15 mouse cellular contexts compared by ENCODE assay signal in the genomic region with DNA sequence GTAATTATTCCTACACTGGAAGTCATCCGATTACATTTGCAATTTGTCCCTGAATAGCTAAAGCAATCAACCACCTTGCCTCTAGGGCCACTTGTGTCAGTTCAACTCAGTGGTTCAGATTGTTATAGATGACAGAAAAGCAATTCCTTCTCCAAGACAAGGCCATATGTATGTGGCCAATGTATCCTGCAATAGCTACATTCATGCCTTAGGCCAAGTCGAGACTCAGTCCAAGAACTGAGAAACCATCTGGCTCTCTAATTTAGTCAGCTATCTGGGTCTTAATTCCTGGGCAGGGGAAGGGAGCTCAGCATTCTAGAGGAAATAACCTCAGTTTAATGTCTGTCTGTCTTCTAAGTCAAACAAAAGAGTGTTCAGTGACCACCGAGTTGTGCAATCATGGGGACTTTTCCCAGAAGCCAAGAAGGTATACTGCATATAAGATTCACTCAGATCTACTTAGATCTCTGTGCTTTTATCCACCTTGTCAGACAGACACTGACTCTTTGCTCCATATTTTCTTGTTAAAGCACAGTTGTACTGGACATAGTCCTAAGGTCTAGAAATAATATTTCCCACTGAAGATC.
DNase-seq lines count a peak whose midpoint lies in the region; ATAC-seq and TF ChIP-seq lines count a peak whose summit lies in the region.
"Had no signal": no experiment of that assay in that cellular context is flagged by ENCODE, and none has a peak within 500 bp of the region (broad histone marks: within the 10 kb centered on the region; RNA-seq: fewer than 3 reads in every experiment).

No protein-coding gene starts in this region.

- no peak for ATAC-seq in embryonic facial prominence, embryonic 11.5 days (replicated peaks; ENCODE audit: insufficient number of reproducible peaks, low FRiP score, low TSS enrichment, low read depth)
- ATAC-seq in hindbrain, postnatal 0 days = peak; percentile 66
- ATAC-seq in megakaryocyte, adult 5-6 weeks (ENCODE audit: poor library complexity, severe bottlenecking) = no peak
- ATAC-seq: forebrain, embryonic 15.5 days had no signal

- peak; percentile 13 for DNase-seq in embryonic facial prominence, embryonic 11.5 days (ENCODE audit: low spot score)
- DNase-seq in embryonic facial prominence, embryonic 10.5 days (ENCODE audit: low spot score) = no peak
- DNase-seq in MN1 (ENCODE audit: low spot score) = peak; percentile 5
- DNase-seq in cerebellum, postnatal 10 days = peak; percentile 54 to 68
- DNase-seq in hindbrain, postnatal 0 days (ENCODE audit: low spot score) = peak; percentile 30
- DNase-seq in urinary bladder, adult 2 months (ENCODE audit: low spot score) = no peak
- DNase-seq in layer of hippocampus, postnatal 10 days (ENCODE audit: low spot score in 2 of 2) = no peak
- DNase-seq: adrenal gland, adult 2 months; kidney, adult 9 months; lung, adult 2 months had no signal

- no peaks in the 10 kb centered on the region for H3K36me3 ChIP-seq in embryonic facial prominence, embryonic 11.5 days (replicated peaks; ENCODE audit: control insufficient read depth, insufficient read depth, low read depth, low read length)
- no peaks in the 10 kb centered on the region for H3K36me3 ChIP-seq in embryonic facial prominence, embryonic 10.5 days (replicated peaks)
- no peaks in the 10 kb centered on the region for H3K36me3 ChIP-seq in hindbrain, postnatal 0 days (ENCODE audit: insufficient read depth, low read length)
- H3K36me3 ChIP-seq: embryonic facial prominence, embryonic 15.5 days; forebrain, embryonic 15.5 days; heart, embryonic 12.5 days had no signal

- no peak overlapping the region for H3K27ac ChIP-seq in embryonic facial prominence, embryonic 11.5 days (replicated peaks; ENCODE audit: low read depth, low read length)
- no peak overlapping the region for H3K27ac ChIP-seq in embryonic facial prominence, embryonic 10.5 days (replicated peaks)
- H3K27ac ChIP-seq in hindbrain, postnatal 0 days = peak overlapping the region; percentile 41; the same call in 1 of the 2 replicates
- H3K27ac ChIP-seq: embryonic facial prominence, embryonic 15.5 days; forebrain, embryonic 15.5 days had no signal

- H3K9ac ChIP-seq in embryonic facial prominence, embryonic 11.5 days (replicated peaks; ENCODE audit: low read length) = no peak overlapping the region
- H3K9ac ChIP-seq in hindbrain, postnatal 0 days (replicated peaks; ENCODE audit: low read length) = no peak overlapping the region
- H3K9ac ChIP-seq: embryonic facial prominence, embryonic 15.5 days; forebrain, embryonic 15.5 days; heart, embryonic 12.5 days had no signal

- no peaks in the 10 kb centered on the region for H3K4me1 ChIP-seq in embryonic facial prominence, embryonic 11.5 days (ENCODE audit: control insufficient read depth, insufficient read depth, low read length)
- H3K4me1 ChIP-seq in embryonic facial prominence, embryonic 10.5 days = no peaks in the 10 kb centered on the region
- no peaks in the 10 kb centered on the region for H3K4me1 ChIP-seq in hindbrain, postnatal 0 days (ENCODE audit: insufficient read depth, low read length)
- H3K4me1 ChIP-seq: embryonic facial prominence, embryonic 15.5 days; forebrain, embryonic 15.5 days; heart, embryonic 12.5 days had no signal

- TF ChIP-seq CTCF in hindbrain, postnatal 0 days (IDR thresholded peaks at IDR 0.05; ENCODE audit: low read depth) = no peak

- no peak overlapping the region for H3K4me3 ChIP-seq in embryonic facial prominence, embryonic 11.5 days (ENCODE audit: low read depth, low read length)
- no peak overlapping the region for H3K4me3 ChIP-seq in embryonic facial prominence, embryonic 10.5 days
- H3K4me3 ChIP-seq in hindbrain, postnatal 0 days (ENCODE audit: low read length) = no peak overlapping the region
- H3K4me3 ChIP-seq: embryonic facial prominence, embryonic 15.5 days; forebrain, embryonic 15.5 days; heart, embryonic 12.5 days; myocyte had no signal

- 49% methylated on average over 3 of the region's 3 CpGs for WGBS in embryonic facial prominence, embryonic 11.5 days
- WGBS in embryonic facial prominence, embryonic 10.5 days = 69% methylated on average over 3 of the region's 3 CpGs
- 61% methylated on average over 3 of the region's 3 CpGs for WGBS in hindbrain, postnatal 0 days

- H3K9me3 ChIP-seq in embryonic facial prominence, embryonic 11.5 days (replicated peaks; ENCODE audit: control insufficient read depth, low read length) = no peaks in the 10 kb centered on the region
- H3K9me3 ChIP-seq in embryonic facial prominence, embryonic 10.5 days = no peaks in the 10 kb centered on the region
- no peaks in the 10 kb centered on the region for H3K9me3 ChIP-seq in hindbrain, postnatal 0 days (ENCODE audit: low read length)
- H3K9me3 ChIP-seq: embryonic facial prominence, embryonic 15.5 days; forebrain, embryonic 15.5 days; heart, embryonic 12.5 days had no signal

- H3K4me2 ChIP-seq in embryonic facial prominence, embryonic 11.5 days (ENCODE audit: low read depth, low read length) = no peak overlapping the region
- no peak overlapping the region for H3K4me2 ChIP-seq in hindbrain, postnatal 0 days (ENCODE audit: low read depth, low read length)
- H3K4me2 ChIP-seq: embryonic facial prominence, embryonic 15.5 days; forebrain, embryonic 15.5 days; heart, embryonic 12.5 days had no signal

- no peaks in the 10 kb centered on the region for H3K27me3 ChIP-seq in embryonic facial prominence, embryonic 11.5 days (ENCODE audit: control insufficient read depth, insufficient read depth, low read length)
- no peaks in the 10 kb centered on the region for H3K27me3 ChIP-seq in embryonic facial prominence, embryonic 10.5 days (replicated peaks; ENCODE audit: low read depth, poor library complexity, severe bottlenecking)
- H3K27me3 ChIP-seq in hindbrain, postnatal 0 days (ENCODE audit: insufficient read depth, low read length) = no peaks in the 10 kb centered on the region
- H3K27me3 ChIP-seq: embryonic facial prominence, embryonic 15.5 days; forebrain, embryonic 15.5 days; heart, embryonic 12.5 days had no signal

Comparison
In these comparisons a context has a peak if more than half of its experiments do, and no peak if none do; other contexts are left out.
1. DNase-seq: peak in embryonic facial prominence, embryonic 11.5 days (single experiment), MN1 (single experiment), cerebellum, postnatal 10 days (2 of 2) and hindbrain, postnatal 0 days (single experiment); none in embryonic facial prominence, embryonic 10.5 days (single experiment), urinary bladder, adult 2 months (single experiment) and layer of hippocampus, postnatal 10 days (0 of 2).